Mouse (Mus musculus): ENCODE results near the gene Ccdc61.

- TF ChIP-seq CTCF (IDR thresholded peaks at IDR 0.05; ENCODE audit: low read depth) (no peak), EP300 (optimal IDR thresholded peaks at IDR 0.05) (no peak)
Observed at GRCm38 (mm10) chr7:18900513-18900912, 9.7 kb downstream of the Ccdc61 start.
